Mouse (Mus musculus) G1E (cell line): ENCODE measurements at regions not wholly inside any gene's neighbourhood (a gene's known extent, or its start where the extent isn't known, plus 50 kb on each side); places are given as distances from the start of the nearest gene placed in this dataset.

Source experiments
- ATAC-seq: 2 replicates; pipeline ENCODE4 v1.8.0; 2016; ENCODE audit warnings: mild to moderate bottlenecking; ENCODE audit not compliant: insufficient number of reproducible peaks, poor library complexity, low FRiP score, severe bottlenecking; ENCODE audit errors: extremely low read depth
- DNase-seq: peaks from one replicate; pipeline ENCODE4 v3.0.0; 2012; ENCODE audit warnings: low spot score
- H3K27me3 ChIP-seq: 2 replicates; pipeline ENCODE4 v1.6.1; 2012; ENCODE audit warnings: mild to moderate bottlenecking, low read length, inconsistent platforms; ENCODE audit not compliant: insufficient read depth
- H3K36me3 ChIP-seq: replicated peaks from 2 replicates; pipeline ENCODE3; 2012; ENCODE audit warnings: mild to moderate bottlenecking, inconsistent platforms
- H3K4me1 ChIP-seq: 2 replicates; pipeline ENCODE4 v1.6.1; 2012; ENCODE audit warnings: low read depth, low read length, inconsistent platforms, mixed read lengths; ENCODE audit not compliant: insufficient read depth
- H3K4me3 ChIP-seq: 2 replicates; pipeline ENCODE4 v1.5.1; 2012; ENCODE audit warnings: low read depth, mild to moderate bottlenecking, inconsistent platforms, low read length, moderate library complexity, mixed read lengths
- H3K9me3 ChIP-seq: replicated peaks from 2 replicates; pipeline ENCODE4 v1.6.1; 2012; ENCODE audit warnings: inconsistent platforms
- CTCF ChIP-seq: IDR thresholded peaks from 2 replicates; pipeline ENCODE4 v1.5.1; 2012; ENCODE audit warnings: low read depth, low read length, inconsistent platforms, mixed read lengths
- GATA1 ChIP-seq: IDR thresholded peaks from 2 replicates; pipeline ENCODE4 v1.6.1; 2012; ENCODE audit warnings: borderline replicate concordance, low read length, inconsistent platforms, mixed read lengths
- GATA2 ChIP-seq: IDR thresholded peaks from 2 replicates; pipeline ENCODE4 v1.6.1; 2012; ENCODE audit warnings: low read depth, low read length, inconsistent platforms, borderline replicate concordance
- POLR2AphosphoS5 ChIP-seq: IDR thresholded peaks from 2 replicates; pipeline ENCODE4 v1.6.1; 2012; ENCODE audit warnings: low read depth, low read length, inconsistent platforms; ENCODE audit not compliant: insufficient replicate concordance
- TAL1 ChIP-seq: conservative IDR thresholded peaks from 2 replicates; pipeline ENCODE4 v1.6.1; 2012; ENCODE audit warnings: low read depth, low read length, inconsistent platforms, mixed read lengths

DNA sequence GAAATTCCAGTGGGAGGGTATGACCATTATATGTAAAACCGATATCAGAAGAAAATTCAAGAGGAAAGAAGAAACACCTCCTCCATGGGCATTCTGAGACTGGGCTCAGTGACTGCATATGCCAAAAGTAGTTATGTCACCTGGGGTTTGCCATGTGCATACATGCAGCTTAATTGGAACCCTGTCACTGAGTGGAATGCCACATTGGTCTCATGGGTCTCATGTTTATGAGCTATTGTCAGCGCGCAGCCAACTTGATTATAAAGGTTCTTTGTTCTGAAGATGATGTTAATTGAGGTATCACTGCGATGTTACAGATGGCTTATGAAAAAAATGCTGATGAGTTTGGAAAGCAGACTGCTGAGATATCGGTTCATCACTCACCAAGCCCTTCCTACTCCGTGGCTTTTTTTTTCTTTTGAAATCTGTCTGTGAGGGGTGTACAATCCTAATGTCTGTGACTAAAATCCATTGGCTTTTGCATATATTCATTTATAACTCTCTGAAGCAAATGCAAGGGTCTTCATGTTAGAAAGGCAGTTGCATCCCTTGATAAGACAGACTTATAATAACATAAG lies 52.3 kb upstream of the Trp63 start:
- DNase-seq (no peak), ATAC-seq (no peak)
- H3K36me3 ChIP-seq = no peaks in the 10 kb centered on the region
- H3K4me3 ChIP-seq = no peak overlapping the region
- no peaks in the 10 kb centered on the region for H3K27me3 ChIP-seq
- H3K9me3 ChIP-seq = 0 out of 2 replicates have a peak, but pooled peaks cover 1% of the 10 kb centered on the region
- H3K4me1 ChIP-seq = no peaks in the 10 kb centered on the region
- TF ChIP-seq CTCF (no peak), POLR2AphosphoS5 (no peak), GATA1 (no peak), GATA2 (no peak), TAL1 (no peak)
